Mouse (Mus musculus) ES-E14 (cell line): ENCODE results near the gene Ttc3. TPM values are rescaled to one million over a fixed set of nuclear protein-coding genes. Genes with fewer than 3 reads are reported as not detected.

ENCODE experiments used
- DNase-seq: peaks from one replicate; pipeline ENCODE4 v3.0.0-alpha.2; 2013; ENCODE audit warnings: low read depth, low spot score
- H3K27ac ChIP-seq: 2 replicates; pipeline ENCODE4 v1.5.1; 2012; ENCODE audit warnings: low read depth, mild to moderate bottlenecking, low read length, moderate library complexity, mixed read lengths; ENCODE audit not compliant: poor library complexity, insufficient read depth, severe bottlenecking
- H3K36me3 ChIP-seq: 2 replicates; pipeline ENCODE4 v1.6.1; 2012; ENCODE audit warnings: mild to moderate bottlenecking, low read length, moderate library complexity, mixed read lengths; ENCODE audit not compliant: control insufficient read depth, poor library complexity, insufficient read depth, severe bottlenecking
- H3K4me1 ChIP-seq, 2 experiments: fragments of 150-350 bp in 1 of 2; sonication (generic) in 1 of 2; 2 replicates each; pipeline ENCODE4 v1.6.1; 2012; ENCODE audit warnings: low read length in 2 of 2, mild to moderate bottlenecking in 1 of 2, mixed read lengths in 1 of 2; ENCODE audit not compliant: control insufficient read depth in 2 of 2, insufficient read depth in 2 of 2, poor library complexity in 1 of 2
- H3K4me3 ChIP-seq, 2 experiments: fragments of 150-350 bp in 1 of 2; sonication (generic) in 1 of 2; 2 replicates each; pipeline ENCODE4 v1.5.1; 2012; ENCODE audit warnings: low read length in 2 of 2, low read depth in 1 of 2, mild to moderate bottlenecking in 1 of 2, mixed read lengths in 1 of 2; ENCODE audit not compliant: insufficient read depth in 1 of 2, poor library complexity in 1 of 2, severe bottlenecking in 1 of 2
- H3K9ac ChIP-seq: 2 replicates; pipeline ENCODE4 v1.6.1; 2012; ENCODE audit warnings: low read depth, mild to moderate bottlenecking, low read length, mixed read lengths; ENCODE audit not compliant: poor library complexity, insufficient read depth, severe bottlenecking
- H3K9me3 ChIP-seq: fragments of 150-350 bp; sonication (generic); 2 replicates; pipeline ENCODE4 v1.6.1; 2012; ENCODE audit warnings: low read depth, mild to moderate bottlenecking, low read length; ENCODE audit not compliant: control insufficient read depth, insufficient read depth
- CHD2 ChIP-seq: IDR thresholded peaks from 2 replicates; pipeline ENCODE4 v1.6.1; 2014; ENCODE audit warnings: mild to moderate bottlenecking, low read depth, low read length, inconsistent platforms
- HCFC1 ChIP-seq: IDR thresholded peaks from 2 replicates; pipeline ENCODE4 v1.6.1; 2012; ENCODE audit warnings: low read length, inconsistent platforms, borderline replicate concordance; ENCODE audit not compliant: insufficient read depth
- MAFK ChIP-seq: IDR thresholded peaks from 2 replicates; pipeline ENCODE4 v1.6.1; 2014; ENCODE audit warnings: mild to moderate bottlenecking, low read depth, low read length, inconsistent platforms; ENCODE audit not compliant: insufficient read depth
- ZC3H11A ChIP-seq: IDR thresholded peaks from 2 replicates; pipeline ENCODE4 v1.6.1; 2012; ENCODE audit warnings: low read depth, mild to moderate bottlenecking, inconsistent platforms, low read length, borderline replicate concordance
- ZNF384 ChIP-seq: IDR thresholded peaks from 2 replicates; pipeline ENCODE4 v1.6.1; 2012; ENCODE audit warnings: low read depth, low read length, inconsistent platforms
- in situ Hi-C, 2 experiments: fragments of 600-800 bp; cut with MboI; formaldehyde crosslinking; loops; one replicate each; pipeline ENCODE4 v1.15.1; 2025; ENCODE audit warnings: low sequenced_read_pairs in 2 of 2, inconsistent platforms in 1 of 2; ENCODE audit not compliant: unreplicated experiment in 2 of 2
- total RNA-seq: library from RNA; depleted of rRNA; stranded (reverse); fragments of 300-350 nt; gene quantifications from 2 replicates; pipeline ENCODE4 v1.2.3, GENCODE M21; 2012

Ttc3 gene
- total RNA-seq, 1 experiment = 64.2 TPM

DNA sequence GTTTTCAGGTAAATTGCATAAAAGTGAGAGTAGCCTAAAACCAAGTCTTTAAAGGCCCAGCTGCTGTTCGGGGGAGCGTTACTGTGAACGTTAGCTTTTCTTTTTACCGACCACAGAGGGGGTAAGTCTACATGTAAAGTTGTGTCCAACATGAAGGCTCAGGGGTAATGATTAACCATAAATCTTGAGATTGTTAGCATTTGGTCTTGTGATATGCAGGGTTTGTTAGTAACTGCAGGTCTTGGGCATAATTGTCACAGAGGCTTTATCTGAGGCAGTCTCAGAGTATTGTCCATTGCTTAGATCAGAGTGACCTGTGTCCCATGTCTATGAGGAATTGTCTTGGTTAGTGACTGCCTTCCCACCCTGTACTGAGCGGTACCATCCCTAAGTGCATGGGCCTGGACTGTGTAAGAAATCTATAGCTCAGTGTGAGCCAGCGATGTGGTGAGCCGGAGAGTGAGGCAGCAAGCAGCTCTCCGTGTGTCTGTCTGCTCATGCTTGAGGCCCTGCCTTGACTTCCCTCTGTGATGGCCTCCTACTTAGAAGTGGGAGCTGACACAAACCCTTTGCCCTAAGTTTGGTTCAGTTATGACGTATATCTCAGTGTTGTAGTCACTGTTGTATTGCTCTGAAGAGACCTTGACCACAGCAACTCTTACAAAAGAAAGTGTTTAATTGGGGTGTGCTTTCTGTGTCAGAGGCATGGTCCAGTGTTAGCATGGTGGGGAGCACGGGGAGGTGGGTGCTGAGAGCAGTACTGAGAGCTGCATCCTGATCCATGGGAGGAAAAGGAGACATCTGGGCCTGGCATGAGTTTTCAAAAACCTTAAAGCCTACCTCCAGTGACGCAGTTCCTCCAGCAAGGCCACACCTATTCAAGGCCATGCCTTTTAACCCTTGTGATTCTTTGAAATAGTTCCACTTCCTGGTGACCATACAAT is 81.4 kb downstream of the Ttc3 start:
- Histone ChIP-seq H3K27ac (no peak overlapping the region), H3K9ac (no peak overlapping the region), H3K36me3 (peaks cover 17% of the 10 kb centered on the region; the same call in 1 of the 2 replicates), H3K4me3 (no peak overlapping the region), H3K4me1 (no peaks in the 10 kb centered on the region), H3K9me3 (no peaks in the 10 kb centered on the region)
- in situ Hi-C loops = no loop called here
- no peak for DNase-seq
- TF ChIP-seq MAFK (no peak), CHD2 (no peak), ZC3H11A (no peak)

GRCm38 (mm10) chr16:94452768-94453167 is 82.3 kb downstream of the Ttc3 start:
- TF ChIP-seq MAFK = no peak
- no peak for TF ChIP-seq CHD2
- no peak for TF ChIP-seq ZNF384
- TF ChIP-seq HCFC1 = no peak
- TF ChIP-seq ZC3H11A = no peak
- in situ Hi-C loops = no loop called here
- no peaks in the 10 kb centered on the region for H3K9me3 ChIP-seq
- H3K9ac ChIP-seq = no peak overlapping the region
- H3K36me3 ChIP-seq = peaks cover 14% of the 10 kb centered on the region; the same call in 1 of the 2 replicates
- no peak overlapping the region for H3K27ac ChIP-seq
- H3K4me3 ChIP-seq = no peak overlapping the region
- no peak for DNase-seq
- no peaks in the 10 kb centered on the region for H3K4me1 ChIP-seq

- Histone ChIP-seq H3K27ac (no peak overlapping the region), H3K9me3 (no peaks in the 10 kb centered on the region), H3K9ac (no peak overlapping the region), H3K36me3 (peaks cover 12% of the 10 kb centered on the region; the same call in 1 of the 2 replicates), H3K4me1 (no peaks in the 10 kb centered on the region), H3K4me3 (no peak overlapping the region)
- in situ Hi-C loops = no loop called here
- DNase-seq = no peak
- TF ChIP-seq ZC3H11A = no peak
Observed at GRCm38 (mm10) chr16:94454146-94454545, 83.7 kb downstream of the Ttc3 start.

GRCm38 (mm10) chr16:94464067-94464466 is 93.6 kb downstream of the Ttc3 start:
- Histone ChIP-seq H3K9ac (no peak overlapping the region), H3K4me1 (peaks cover 0 to 2% of the 10 kb centered on the region in 2 experiments; a peak in 2 of 4 replicates), H3K4me3 (no peak overlapping the region), H3K9me3 (no peaks in the 10 kb centered on the region), H3K27ac (no peak overlapping the region), H3K36me3 (peaks cover 43% of the 10 kb centered on the region)
- DNase-seq = no peak
- in situ Hi-C loops = no loop called here
- no peak for TF ChIP-seq ZC3H11A
- no peak for TF ChIP-seq CHD2
- TF ChIP-seq MAFK = no peak
- no peak for TF ChIP-seq HCFC1
- TF ChIP-seq ZNF384 = no peak

- TF ChIP-seq CHD2 (no peak), ZNF384 (no peak), MAFK (no peak), ZC3H11A (no peak), HCFC1 (no peak)
- H3K9me3 ChIP-seq = no peaks in the 10 kb centered on the region
- in situ Hi-C loops = no loop called here
- no peak overlapping the region for H3K4me3 ChIP-seq
- peaks cover 37% of the 10 kb centered on the region for H3K36me3 ChIP-seq
- H3K9ac ChIP-seq = no peak overlapping the region
- no peak for DNase-seq
- peaks cover 2 to 5% of the 10 kb centered on the region in 2 experiments; a peak in 3 of 4 replicates for H3K4me1 ChIP-seq
- H3K27ac ChIP-seq = no peak overlapping the region
Observed at GRCm38 (mm10) chr16:94465900-94466299, 95.5 kb downstream of the Ttc3 start.
